Mouse (Mus musculus) splenic B cell, adult 2 months (primary cell): ENCODE results near the gene Mybpc3.

Experiments
- DNase-seq: peaks from one replicate; pipeline ENCODE4 v3.0.0-alpha.2; 2011; ENCODE audit warnings: low read depth, low spot score
- H3K27me3 ChIP-seq: 2 replicates; pipeline ENCODE4 v1.6.1; 2012; ENCODE audit warnings: mild to moderate bottlenecking, low read length, moderate library complexity, mixed read lengths; ENCODE audit not compliant: control insufficient read depth, poor library complexity, insufficient read depth, severe bottlenecking
- H3K36me3 ChIP-seq: 2 replicates; pipeline ENCODE4 v1.6.1; 2012; ENCODE audit warnings: mild to moderate bottlenecking, low read length, moderate library complexity, mixed read lengths; ENCODE audit not compliant: control insufficient read depth, poor library complexity, insufficient read depth, severe bottlenecking

The Mybpc3 gene

GRCm38 (mm10) chr2:91083366-91083940, 34.5 kb upstream of the Mybpc3 start:
- Histone ChIP-seq H3K36me3 (no peaks in the 10 kb centered on the region), H3K27me3 (no peaks in the 10 kb centered on the region)
- peak; percentile 28 for DNase-seq

- Histone ChIP-seq H3K36me3 (no peaks in the 10 kb centered on the region), H3K27me3 (no peaks in the 10 kb centered on the region)
- no peak for DNase-seq
These were observed 33.6 kb upstream of the Mybpc3 start for GRCm38 (mm10) chr2:91084179-91084820.

- DNase-seq, result no peak
- no peaks in the 10 kb centered on the region for H3K36me3 ChIP-seq
- no peaks in the 10 kb centered on the region for H3K27me3 ChIP-seq
These were observed 32.2 kb upstream of the Mybpc3 start for GRCm38 (mm10) chr2:91085494-91086391.

- no peaks in the 10 kb centered on the region for H3K36me3 ChIP-seq
- no peak for DNase-seq
These were observed 31.3 kb upstream of the Mybpc3 start for GRCm38 (mm10) chr2:91086392-91087237.

DNA sequence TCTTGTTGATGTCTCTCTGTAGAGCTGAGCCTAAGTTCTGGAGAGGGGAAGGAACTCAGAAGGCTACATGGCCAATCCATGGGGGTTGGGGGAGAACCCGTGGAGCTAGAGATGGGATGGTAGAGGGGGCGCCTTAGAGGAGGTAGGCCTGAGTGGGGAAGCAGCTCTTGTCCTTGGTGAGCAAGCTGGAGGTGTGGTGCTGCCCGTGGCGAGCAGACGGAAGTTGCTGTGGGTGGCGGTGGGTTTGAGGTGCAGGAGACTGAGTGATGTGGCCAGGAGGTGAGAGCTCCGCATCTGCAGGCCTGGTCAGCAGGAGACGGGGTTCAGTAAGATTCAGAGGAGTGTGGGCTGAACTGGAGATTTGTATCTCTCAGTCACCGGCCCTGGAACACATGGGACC, 30.5 kb upstream of the Mybpc3 start:
- Histone ChIP-seq H3K36me3 (no peaks in the 10 kb centered on the region), H3K27me3 (no peaks in the 10 kb centered on the region)
- DNase-seq, result no peak

More at GRCm38 (mm10) chr2:91086392-91087237, 31.3 kb upstream of the Mybpc3 start:
- no peaks in the 10 kb centered on the region for H3K27me3 ChIP-seq

GRCm38 (mm10) chr2:91088987-91089386, 29.0 kb upstream of the Mybpc3 start:
- Histone ChIP-seq H3K36me3 (no peaks in the 10 kb centered on the region), H3K27me3 (no peaks in the 10 kb centered on the region)
- DNase-seq, result no peak

- Histone ChIP-seq H3K36me3 (no peaks in the 10 kb centered on the region), H3K27me3 (no peaks in the 10 kb centered on the region)
- DNase-seq, result no peak
These were observed 27.7 kb upstream of the Mybpc3 start for GRCm38 (mm10) chr2:91090208-91090607.

DNA sequence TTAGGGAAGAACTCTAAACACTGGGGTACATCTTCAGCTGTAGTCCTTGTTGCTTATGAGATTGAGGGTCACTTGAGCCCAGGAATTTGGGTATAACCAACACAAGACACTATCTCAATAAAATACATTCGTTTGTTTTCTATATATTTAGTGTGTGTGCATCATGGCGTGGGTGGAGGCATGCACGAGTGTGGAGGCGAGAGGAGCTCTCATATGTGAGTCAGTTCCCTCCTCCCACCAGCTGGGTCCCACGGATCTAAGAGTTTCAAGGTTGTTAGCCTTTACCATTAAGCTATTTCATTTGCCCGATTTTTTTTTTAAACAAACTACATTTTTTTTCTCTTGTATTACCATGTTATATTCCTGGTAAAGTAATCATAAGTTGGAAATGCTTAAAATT, 27.1 kb upstream of the Mybpc3 start:
- no peak for DNase-seq
- Histone ChIP-seq H3K27me3 (no peaks in the 10 kb centered on the region), H3K36me3 (no peaks in the 10 kb centered on the region)

DNA sequence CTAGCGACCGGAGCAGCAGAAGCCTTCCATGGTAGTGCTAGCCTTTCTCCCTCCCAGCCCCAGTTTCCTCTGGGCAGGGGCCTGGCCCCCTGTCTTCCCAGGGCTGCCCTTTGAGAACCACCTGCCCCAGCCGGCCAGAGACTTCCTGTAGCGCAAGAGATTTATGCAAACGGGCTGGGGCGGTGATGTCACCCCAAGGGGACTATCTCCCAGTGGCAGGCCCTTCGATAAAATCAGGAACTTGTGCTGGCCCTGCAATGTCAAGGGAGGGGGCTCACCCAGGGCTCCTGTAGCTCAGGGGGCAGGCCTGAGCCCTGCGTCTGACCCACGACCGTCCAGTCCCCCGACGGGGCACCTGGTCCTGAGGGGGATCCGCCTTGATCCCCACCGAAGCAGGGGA, 21.4 kb upstream of the Mybpc3 start:
- DNase-seq, result peak; percentile 86
- Histone ChIP-seq H3K36me3 (peaks cover 7% of the 10 kb centered on the region; the same call in 1 of the 2 replicates), H3K27me3 (no peaks in the 10 kb centered on the region)

DNA sequence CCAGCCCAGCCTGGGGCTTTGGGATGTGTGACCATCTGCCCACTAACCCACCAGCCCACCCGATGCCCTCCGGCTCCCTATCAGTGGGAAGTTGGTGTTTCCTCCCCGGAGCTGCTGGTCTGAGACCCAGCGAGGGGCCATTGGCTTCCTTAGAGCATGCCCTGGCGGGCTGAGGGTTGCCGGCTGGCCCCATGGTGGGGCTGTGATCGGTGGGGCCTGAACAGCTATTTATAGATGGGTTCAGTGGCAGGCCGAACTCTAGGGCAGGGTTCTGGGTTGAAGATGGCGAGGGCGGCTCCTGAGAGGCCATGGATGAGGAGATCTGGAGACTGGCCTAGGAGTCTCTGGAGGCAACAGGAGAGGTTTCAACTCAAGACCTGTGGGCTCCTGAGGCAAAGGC, 20.9 kb upstream of the Mybpc3 start:
- peaks cover 7% of the 10 kb centered on the region; the same call in 1 of the 2 replicates for H3K36me3 ChIP-seq
- no peaks in the 10 kb centered on the region for H3K27me3 ChIP-seq
- DNase-seq, result peak; percentile 37

DNA sequence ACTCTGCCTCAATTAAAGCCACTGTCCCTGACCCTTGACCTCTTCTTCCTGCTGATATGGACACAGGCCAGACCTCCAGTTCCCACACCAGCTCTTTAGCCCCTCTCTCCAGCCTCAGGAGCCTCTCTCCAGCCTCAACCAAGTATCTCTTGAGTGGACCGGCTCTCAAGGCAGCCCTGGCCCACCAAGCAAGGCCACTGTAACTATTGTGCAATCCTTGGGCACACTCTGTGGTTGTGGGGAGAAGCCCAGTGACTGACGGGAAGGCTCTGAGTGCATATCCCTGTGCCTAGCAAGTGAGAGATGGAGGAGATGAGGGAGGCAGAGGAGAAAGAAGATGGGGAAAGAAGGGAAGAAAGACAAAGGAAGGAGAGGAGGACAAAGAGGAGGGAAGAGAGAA, 19.8 kb upstream of the Mybpc3 start:
- no peak for DNase-seq
- peaks cover 12% of the 10 kb centered on the region; the same call in 1 of the 2 replicates for H3K36me3 ChIP-seq

DNA sequence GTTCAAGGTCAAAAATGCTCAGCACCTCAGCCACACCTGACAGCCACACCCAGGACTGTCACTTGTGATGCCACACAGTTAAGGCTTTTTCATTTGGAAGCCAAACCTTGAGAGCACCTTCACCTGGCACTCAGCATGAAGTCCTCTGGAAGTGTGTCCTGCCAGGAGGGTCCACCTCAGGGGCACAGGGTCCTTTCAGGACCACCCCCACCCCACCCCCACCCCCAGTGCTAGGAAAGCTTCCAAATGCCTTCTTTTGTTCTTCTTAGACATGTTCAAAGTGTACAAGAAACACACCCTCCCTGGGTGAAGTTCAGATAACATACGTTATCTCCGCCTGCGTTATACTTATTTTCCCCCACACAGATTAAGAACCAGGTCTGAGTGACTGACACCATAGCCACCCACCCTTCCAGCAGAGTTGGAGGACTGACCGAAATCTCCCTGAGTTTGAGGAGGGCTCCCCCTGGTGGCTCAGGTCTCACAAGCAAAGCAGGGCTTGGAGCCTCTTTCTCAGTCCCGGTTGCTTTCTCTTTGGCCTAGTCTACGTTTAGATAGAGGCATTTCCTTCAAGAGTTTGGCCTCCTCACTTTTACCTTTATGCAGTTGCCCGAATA, 16.7 kb upstream of the Mybpc3 start:
- DNase-seq, result peak; percentile 94
- peaks cover 23% of the 10 kb centered on the region for H3K36me3 ChIP-seq
- no peaks in the 10 kb centered on the region for H3K27me3 ChIP-seq

More for the DNA sequence above, 19.8 kb upstream of the Mybpc3 start:
- H3K27me3 ChIP-seq, result no peaks in the 10 kb centered on the region

- no peak for DNase-seq
- Histone ChIP-seq H3K27me3 (no peaks in the 10 kb centered on the region), H3K36me3 (peaks cover 23% of the 10 kb centered on the region)
These were observed 9.8 kb upstream of the Mybpc3 start for GRCm38 (mm10) chr2:91108156-91108555.

- peaks cover 24% of the 10 kb centered on the region for H3K36me3 ChIP-seq
- no peaks in the 10 kb centered on the region for H3K27me3 ChIP-seq
- no peak for DNase-seq
These were observed 8.7 kb upstream of the Mybpc3 start for GRCm38 (mm10) chr2:91109241-91109640.
